Mouse (Mus musculus) E14TG2a.4 (cell line): ENCODE results near the gene Tmem260.

ENCODE experiments used
- H3K27me3 ChIP-seq: 2 replicates; pipeline ENCODE4 v1.6.1; 2014; ENCODE audit warnings: low read length, control low read depth; ENCODE audit not compliant: insufficient read depth
- H3K36me3 ChIP-seq: 2 replicates; pipeline ENCODE4 v1.6.1; 2014; ENCODE audit warnings: low read length, control low read depth; ENCODE audit not compliant: insufficient read depth
- H3K4me1 ChIP-seq: replicated peaks from 2 replicates; pipeline ENCODE4 v1.6.1; 2014; ENCODE audit warnings: low read depth, low read length, control low read depth
- H3K4me3 ChIP-seq: replicated peaks from 2 replicates; pipeline ENCODE4 v1.5.1; 2014; ENCODE audit warnings: mild to moderate bottlenecking, low read length
- H3K9me3 ChIP-seq: 2 replicates; pipeline ENCODE4 v1.6.1; 2014; ENCODE audit warnings: low read length, control low read depth
- CTCF ChIP-seq: conservative IDR thresholded peaks from 2 replicates; pipeline ENCODE4 v1.5.1; 2014; ENCODE audit warnings: low read length
- NANOG ChIP-seq: IDR thresholded peaks from 2 replicates; pipeline ENCODE4 v1.6.1; 2014; ENCODE audit warnings: borderline replicate concordance, low read length, mixed read lengths
- POU5F1 ChIP-seq: IDR thresholded peaks from 2 replicates; pipeline ENCODE4 v1.6.1; 2014; ENCODE audit warnings: low read length, borderline replicate concordance

The Tmem260 gene

DNA sequence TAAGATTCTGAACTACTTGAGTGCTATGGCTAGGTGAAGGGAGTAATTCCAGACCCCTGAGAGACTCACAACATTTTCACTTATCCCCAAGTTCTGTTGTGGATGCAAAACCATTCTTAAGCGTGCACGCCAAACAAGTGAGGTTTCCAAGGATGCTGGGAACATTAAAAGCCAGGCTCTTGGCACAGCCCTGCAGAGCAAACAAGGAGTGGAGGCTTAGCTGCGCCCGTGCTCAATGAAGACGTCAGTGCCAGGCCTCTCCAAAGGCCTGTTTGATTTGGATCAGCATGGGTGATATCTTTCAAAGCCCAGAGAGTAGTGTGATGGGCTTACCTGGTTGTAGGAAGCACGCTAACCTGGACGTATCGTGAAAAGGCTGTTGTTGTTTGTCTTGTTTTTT is 69.6 kb downstream of the Tmem260 start:
- Histone ChIP-seq H3K4me1 (peaks cover 5% of the 10 kb centered on the region), H3K9me3 (no peaks in the 10 kb centered on the region), H3K4me3 (no peak overlapping the region), H3K36me3 (no peaks in the 10 kb centered on the region), H3K27me3 (peaks cover 10% of the 10 kb centered on the region; the same call in 1 of the 2 replicates)
- TF ChIP-seq CTCF (no peak), POU5F1 (no peak), NANOG (no peak)

DNA sequence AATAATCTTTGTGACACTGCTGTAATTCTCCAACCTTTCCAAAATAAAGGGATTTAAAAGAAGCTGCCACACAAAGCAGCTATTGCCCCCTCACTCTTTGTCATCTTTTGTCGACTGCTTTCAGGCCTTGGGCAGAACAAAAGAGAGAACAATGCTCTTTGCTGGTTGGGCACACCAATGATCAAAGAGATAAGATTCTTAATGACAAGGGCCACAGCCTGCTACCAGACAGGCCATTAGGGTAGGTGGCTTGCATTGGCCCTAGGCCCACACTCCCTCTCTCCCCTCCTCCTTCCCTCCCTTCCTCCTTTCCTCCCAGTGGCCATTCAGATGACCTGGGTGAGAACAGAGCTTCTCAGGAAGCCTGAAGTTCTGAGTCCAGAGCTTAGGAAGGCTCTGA is 77.4 kb downstream of the Tmem260 start:
- H3K4me3 ChIP-seq, result no peak overlapping the region

DNA sequence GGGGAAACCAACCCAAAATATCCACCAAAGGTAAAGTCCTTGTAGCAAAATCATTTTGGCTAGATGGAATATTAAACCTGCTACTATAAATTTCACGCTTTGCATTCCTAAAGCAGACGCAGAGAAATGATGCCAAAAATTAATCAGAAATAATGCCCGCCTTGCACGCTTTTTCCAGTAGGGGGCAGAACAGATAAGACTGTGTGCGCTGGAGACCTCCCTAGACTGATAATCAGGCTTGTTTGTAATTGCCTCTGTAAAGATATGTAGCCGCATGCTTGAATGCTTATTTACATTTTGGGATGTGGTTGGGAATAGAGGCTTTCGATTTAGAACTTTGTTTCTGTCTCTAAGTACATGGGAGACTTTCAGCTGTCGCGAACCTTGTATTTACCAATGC is 78.2 kb downstream of the Tmem260 start:
- no peak overlapping the region for H3K4me3 ChIP-seq
- H3K9me3 ChIP-seq, result no peaks in the 10 kb centered on the region
- TF ChIP-seq CTCF (peak; percentile 88), NANOG (no peak), POU5F1 (no peak)
- H3K27me3 ChIP-seq, result peaks cover 29% of the 10 kb centered on the region
- peaks cover 11% of the 10 kb centered on the region for H3K4me1 ChIP-seq
- H3K36me3 ChIP-seq, result no peaks in the 10 kb centered on the region

More for the DNA sequence above, 77.4 kb downstream of the Tmem260 start:
- Histone ChIP-seq H3K27me3 (peaks cover 21% of the 10 kb centered on the region), H3K9me3 (no peaks in the 10 kb centered on the region), H3K36me3 (no peaks in the 10 kb centered on the region), H3K4me1 (peaks cover 11% of the 10 kb centered on the region)
- no peak for TF ChIP-seq NANOG
- no peak for TF ChIP-seq CTCF
- TF ChIP-seq POU5F1, result no peak

DNA sequence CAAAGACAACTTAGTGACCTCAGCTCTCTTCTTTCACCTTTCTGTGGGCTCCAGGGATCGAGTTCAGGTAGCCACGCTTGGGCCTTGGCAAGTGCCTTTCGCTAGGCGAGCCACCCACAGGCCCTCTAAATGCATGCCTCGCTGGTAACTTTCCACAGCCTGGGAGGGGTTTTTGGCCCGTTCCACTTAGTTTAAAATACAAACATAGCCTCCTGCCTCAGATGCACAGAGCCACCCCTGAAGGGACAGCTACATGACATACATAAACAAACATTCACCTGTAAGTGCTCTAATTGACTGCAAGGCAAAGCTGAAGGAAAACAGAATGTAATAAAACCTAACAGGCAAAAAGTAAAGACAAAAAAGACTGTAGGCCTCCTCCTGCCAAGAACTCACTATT is 79.1 kb downstream of the Tmem260 start:
- Histone ChIP-seq H3K36me3 (no peaks in the 10 kb centered on the region), H3K4me3 (no peak overlapping the region), H3K9me3 (no peaks in the 10 kb centered on the region), H3K27me3 (peaks cover 31% of the 10 kb centered on the region), H3K4me1 (peaks cover 11% of the 10 kb centered on the region)
- TF ChIP-seq CTCF (no peak), POU5F1 (no peak), NANOG (no peak)

DNA sequence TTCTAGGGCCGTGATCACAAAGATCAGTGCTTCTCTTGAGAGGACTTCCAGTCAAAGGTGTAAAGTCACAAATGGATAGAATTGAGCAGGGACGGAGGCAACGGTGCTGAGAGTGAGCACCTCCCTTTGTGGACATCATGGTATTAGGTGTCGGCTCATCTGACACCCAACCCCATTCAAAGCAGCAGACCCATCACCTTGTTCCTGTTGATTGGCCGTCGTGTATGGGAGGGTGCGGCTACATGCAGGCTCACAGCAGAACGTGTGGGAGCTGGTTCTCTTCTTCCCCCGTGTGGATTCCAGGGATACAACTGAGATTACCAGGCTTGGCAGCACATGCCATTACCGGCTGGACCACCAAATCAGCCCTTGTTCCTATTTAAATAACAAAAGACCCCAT is 84.7 kb downstream of the Tmem260 start:
- Histone ChIP-seq H3K9me3 (no peaks in the 10 kb centered on the region), H3K36me3 (no peaks in the 10 kb centered on the region), H3K27me3 (peaks cover 22% of the 10 kb centered on the region), H3K4me3 (no peak overlapping the region), H3K4me1 (no peaks in the 10 kb centered on the region)
- TF ChIP-seq POU5F1 (no peak), CTCF (no peak), NANOG (no peak)

DNA sequence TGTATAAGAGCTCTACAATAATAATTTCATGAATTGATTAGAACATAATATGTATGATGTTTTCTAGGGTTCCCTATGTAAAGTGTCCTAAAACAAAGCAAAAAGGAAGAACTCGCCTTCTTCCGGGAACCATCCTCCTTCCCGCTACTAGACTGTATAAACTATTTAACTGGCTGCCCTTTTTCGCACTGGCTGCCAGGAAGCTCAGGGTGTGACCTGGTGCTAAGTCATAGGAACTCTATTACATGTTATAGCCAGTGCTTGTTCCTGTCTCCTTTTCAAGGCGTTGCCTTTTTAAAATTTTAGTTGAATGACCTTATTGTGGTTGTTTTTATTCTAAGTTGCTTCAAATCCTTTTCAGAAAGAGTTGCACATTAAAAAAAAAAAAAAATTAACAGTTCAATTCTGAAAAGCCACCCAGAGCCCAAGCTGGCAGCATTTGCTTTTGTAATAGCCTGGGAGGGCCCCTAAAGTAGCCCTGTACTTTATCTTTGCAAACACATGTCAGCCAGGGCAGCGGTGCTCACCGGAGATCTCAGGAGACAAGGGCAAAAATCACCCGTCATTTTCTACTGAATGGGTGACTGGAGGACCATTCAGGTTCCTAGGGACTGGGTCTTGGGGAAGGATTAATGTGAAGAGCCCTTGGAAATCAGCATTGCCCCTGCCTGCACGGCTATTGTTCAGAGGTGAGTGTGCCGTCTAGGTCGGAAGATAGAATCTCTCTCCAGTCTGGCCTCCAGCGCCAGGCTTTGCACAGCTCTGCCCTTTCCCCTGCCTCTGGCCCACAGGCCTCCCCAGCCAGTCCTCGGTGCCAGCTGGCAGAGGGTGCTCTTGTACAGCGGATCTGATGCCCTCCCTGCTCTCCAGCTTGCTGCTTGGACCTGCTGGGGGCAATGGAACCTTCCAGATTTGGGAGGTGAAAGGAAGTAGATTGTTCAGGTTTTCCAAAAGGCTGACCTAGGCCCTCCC is 92.2 kb downstream of the Tmem260 start:
- no peak for TF ChIP-seq CTCF
- no peak for TF ChIP-seq POU5F1
- no peak for TF ChIP-seq NANOG
- no peaks in the 10 kb centered on the region for H3K9me3 ChIP-seq
- no peaks in the 10 kb centered on the region for H3K36me3 ChIP-seq
- peaks cover 7% of the 10 kb centered on the region; the same call in 1 of the 2 replicates for H3K27me3 ChIP-seq
- H3K4me1 ChIP-seq, result 0 out of 2 replicates have a peak, but pooled peaks cover 4% of the 10 kb centered on the region
- no peak overlapping the region for H3K4me3 ChIP-seq

DNA sequence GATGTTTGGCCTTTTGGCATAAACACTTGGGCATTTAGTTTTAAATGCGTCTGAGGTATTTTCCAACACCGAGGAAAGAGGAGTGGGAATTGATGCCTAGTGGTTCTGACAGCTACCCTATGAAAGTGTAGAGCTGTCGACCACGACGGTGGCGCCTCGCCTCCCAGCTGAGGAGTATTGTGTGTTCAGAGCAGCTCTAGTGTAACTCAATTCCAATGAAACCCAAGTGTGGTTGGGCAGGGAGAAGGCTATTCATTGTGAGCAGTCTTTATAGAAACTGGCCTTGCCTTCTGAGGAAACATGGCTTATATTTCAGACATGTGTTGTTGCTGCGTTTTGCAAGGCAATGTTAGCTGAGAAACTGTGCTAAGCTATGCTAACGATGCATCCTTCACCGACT is 99.2 kb downstream of the Tmem260 start:
- peaks cover 10% of the 10 kb centered on the region; the same call in 1 of the 2 replicates for H3K27me3 ChIP-seq
- H3K4me3 ChIP-seq, result no peak overlapping the region
- H3K9me3 ChIP-seq, result no peaks in the 10 kb centered on the region
- no peak for TF ChIP-seq NANOG
- TF ChIP-seq POU5F1, result no peak
- no peak for TF ChIP-seq CTCF
- H3K4me1 ChIP-seq, result 0 out of 2 replicates have a peak, but pooled peaks cover 6% of the 10 kb centered on the region
- H3K36me3 ChIP-seq, result no peaks in the 10 kb centered on the region

DNA sequence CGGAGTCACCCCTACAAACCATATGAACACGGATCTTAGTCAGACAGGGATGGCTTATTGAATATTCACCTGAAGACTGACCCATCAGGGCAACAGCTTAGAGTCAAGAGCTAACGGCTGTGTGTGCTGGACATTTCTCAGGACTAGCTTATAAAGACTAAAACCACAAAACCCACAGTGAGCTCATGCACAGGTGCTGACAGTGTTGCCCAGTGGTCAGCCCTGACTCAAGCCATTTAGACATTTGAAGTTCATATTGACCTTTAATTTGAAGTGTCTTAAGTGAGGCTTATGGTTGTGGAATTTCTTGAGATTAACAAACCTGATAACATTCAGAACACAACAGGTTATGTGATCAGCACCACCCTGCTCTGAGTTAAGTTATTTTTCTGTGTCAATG is 100.1 kb downstream of the Tmem260 start:
- H3K4me1 ChIP-seq, result 0 out of 2 replicates have a peak, but pooled peaks cover 6% of the 10 kb centered on the region
- no peak overlapping the region for H3K4me3 ChIP-seq
- no peaks in the 10 kb centered on the region for H3K9me3 ChIP-seq
- no peak for TF ChIP-seq NANOG
- no peak for TF ChIP-seq POU5F1
- no peak for TF ChIP-seq CTCF
- no peaks in the 10 kb centered on the region for H3K36me3 ChIP-seq
- peaks cover 9% of the 10 kb centered on the region; the same call in 1 of the 2 replicates for H3K27me3 ChIP-seq

DNA sequence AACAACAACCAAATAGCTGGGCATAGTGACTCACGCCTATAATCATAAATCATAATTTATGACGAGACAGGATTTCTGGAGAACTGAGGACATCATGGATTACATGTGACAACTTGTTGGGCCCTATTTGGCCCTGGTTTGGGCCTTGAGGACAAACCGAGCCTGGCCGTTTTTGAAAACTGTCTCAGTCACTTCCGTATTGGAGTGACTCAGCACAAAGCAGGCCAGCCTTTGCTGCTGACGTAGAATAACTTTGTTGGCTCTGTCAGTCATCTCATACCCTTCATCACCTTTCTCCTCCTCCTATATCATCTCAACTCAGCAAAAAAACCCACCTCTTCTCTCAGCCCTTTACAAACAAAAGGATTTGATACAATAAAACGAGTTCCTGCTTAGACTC is 103.8 kb downstream of the Tmem260 start:
- H3K9me3 ChIP-seq, result no peaks in the 10 kb centered on the region
- TF ChIP-seq NANOG (no peak), CTCF (no peak), POU5F1 (no peak)
- H3K4me3 ChIP-seq, result no peak overlapping the region
- H3K36me3 ChIP-seq, result no peaks in the 10 kb centered on the region
- peaks cover 30% of the 10 kb centered on the region for H3K4me1 ChIP-seq
- peaks cover 8% of the 10 kb centered on the region for H3K27me3 ChIP-seq
